Mouse (Mus musculus) heart, postnatal 0 days (tissue): ENCODE data around the gene Mbd4. TPM values are rescaled to one million over a fixed set of nuclear protein-coding genes. Genes with fewer than 3 reads are reported as not detected.
A peak's percentile ranks its signal among the peaks of the same experiment; 100 is the strongest.
"Not testable (repeated sequence)": the region's sequence is repeated elsewhere in the genome, so short reads cannot be mapped to it uniquely, and the experiment has no call there.

ENCODE experiments used
- ATAC-seq: fragments of 200-750 bp; cut with Nextera tagmentation; 2 replicates; pipeline ENCODE4 v1.8.0; 2017; ENCODE audit warnings: low read depth, moderate number of reproducible peaks, moderate library complexity; ENCODE audit not compliant: insufficient read depth
- DNase-seq: peaks from one replicate; pipeline ENCODE4 v3.0.0-alpha.2; 2016; ENCODE audit warnings: low spot score
- H3K27ac ChIP-seq: fragments of 300-500 bp; sonication (generic); 2 replicates; pipeline ENCODE4 v1.5.1; 2014; ENCODE audit warnings: low read depth, mild to moderate bottlenecking
- H3K27me3 ChIP-seq: fragments of 300-500 bp; sonication (generic); 2 replicates; pipeline ENCODE4 v1.6.1; 2014; ENCODE audit warnings: low read length, mixed read lengths; ENCODE audit not compliant: control insufficient read depth, insufficient read depth
- H3K36me3 ChIP-seq: fragments of 300-500 bp; sonication (generic); replicated peaks from 2 replicates; pipeline ENCODE4 v1.6.1; 2014; ENCODE audit warnings: low read length, mixed read lengths; ENCODE audit not compliant: control insufficient read depth, insufficient read depth
- H3K4me1 ChIP-seq: fragments of 300-500 bp; sonication (generic); 2 replicates; pipeline ENCODE4 v1.6.1; 2014; ENCODE audit warnings: antibody characterized with exemption; ENCODE audit not compliant: control insufficient read depth, insufficient read depth
- H3K4me2 ChIP-seq: fragments of 300-500 bp; sonication (generic); 2 replicates; pipeline ENCODE4 v1.6.1; 2014; ENCODE audit warnings: low read depth, mild to moderate bottlenecking, low read length, moderate library complexity
- H3K4me3 ChIP-seq: fragments of 300-500 bp; sonication (generic); 2 replicates; pipeline ENCODE4 v1.5.1; 2014; ENCODE audit warnings: low read depth, low read length
- H3K9ac ChIP-seq: fragments of 300-500 bp; sonication (generic); replicated peaks from 2 replicates; pipeline ENCODE4 v1.6.1; 2014; ENCODE audit warnings: low read depth, low read length, mixed read lengths
- H3K9me3 ChIP-seq: fragments of 300-500 bp; sonication (generic); replicated peaks from 2 replicates; pipeline ENCODE4 v1.6.1; 2016; ENCODE audit warnings: low read length; ENCODE audit not compliant: control insufficient read depth
- CTCF ChIP-seq: IDR thresholded peaks from 2 replicates; pipeline ENCODE4 v1.5.1; 2016; ENCODE audit warnings: antibody characterized with exemption, control low read depth, low read depth
- EP300 ChIP-seq: IDR thresholded peaks from 2 replicates; pipeline ENCODE4 v1.6.1; 2016; ENCODE audit warnings: antibody characterized with exemption, low read depth
- WGBS: fragments of 180-500 bp; shearing (Covaris S2); extraction: QIAGEN DNeasy Blood & Tissue Kit; methylation state at CpG from one replicate; pipeline ENCODE4 v1.1.7; 2014; 5-methylcytosine and 5-hydroxymethylcytosine counted together
- polyA plus RNA-seq: library from polyadenylated mRNA; unstranded; fragments of >200 nt; fragmentation: Nextera tagmentation; extraction: Ambion mirVana; gene quantifications from 2 replicates; pipeline ENCODE4 v1.2.1, GENCODE M21; 2015
- total RNA-seq: library from RNA; depleted of rRNA; stranded (reverse); fragments of >200 nt; gene quantifications from 2 replicates; pipeline ENCODE4 v1.2.3, GENCODE M21; 2014; ENCODE audit warnings: low replicate concordance

Mbd4 gene
- total and polyA plus RNA-seq, 2 experiments from 2014 or later: 1.5 to 3.4 TPM

- no peak for DNase-seq
Observed at GRCm38 (mm10) chr6:115878694-115879093, 25.5 kb upstream of the Mbd4 start.

GRCm38 (mm10) chr6:115877239-115877638, 24.1 kb upstream of the Mbd4 start:
- DNase-seq: no peak
- Histone ChIP-seq H3K36me3 (peaks cover 9% of the 10 kb centered on the region; the same call in 1 of the 2 replicates), H3K4me3 (no peak overlapping the region), H3K4me2 (no peak overlapping the region), H3K9me3 (no peaks in the 10 kb centered on the region), H3K9ac (no peak overlapping the region), H3K4me1 (no peaks in the 10 kb centered on the region), H3K27me3 (no peaks in the 10 kb centered on the region), H3K27ac (no peak overlapping the region)
- TF ChIP-seq EP300 (no peak), CTCF (no peak)
- 80% methylated on average over 2 of the region's 2 CpGs for WGBS
- ATAC-seq: no peak

More at GRCm38 (mm10) chr6:115878694-115879093, 25.5 kb upstream of the Mbd4 start:
- H3K4me2 ChIP-seq: no peak overlapping the region
- H3K36me3 ChIP-seq: peaks cover 9% of the 10 kb centered on the region; the same call in 1 of the 2 replicates
- H3K9me3 ChIP-seq: no peaks in the 10 kb centered on the region
- 54% methylated on average over 6 of the region's 6 CpGs for WGBS
- no peak for ATAC-seq
- TF ChIP-seq CTCF (no peak), EP300 (no peak)
- no peak overlapping the region for H3K4me3 ChIP-seq
- H3K9ac ChIP-seq: no peak overlapping the region
- H3K27me3 ChIP-seq: no peaks in the 10 kb centered on the region
- no peaks in the 10 kb centered on the region for H3K4me1 ChIP-seq
- peak overlapping the region; percentile 39; the same call in 1 of the 2 replicates for H3K27ac ChIP-seq

- H3K4me2 ChIP-seq, H3K27ac ChIP-seq, DNase-seq, H3K4me1 ChIP-seq, H3K4me3 ChIP-seq, H3K9ac ChIP-seq, H3K9me3 ChIP-seq, H3K27me3 ChIP-seq, H3K36me3 ChIP-seq: not testable (repeated sequence)
- ATAC-seq: peak; percentile 79
- WGBS: no CpG with 5 or more reads among the region's 3 CpGs
Observed at GRCm38 (mm10) chr6:115871318-115871717, 18.1 kb upstream of the Mbd4 start.

GRCm38 (mm10) chr6:115867157-115867556, 14.0 kb upstream of the Mbd4 start:
- H3K4me2 ChIP-seq, H3K27ac ChIP-seq, DNase-seq, H3K4me1 ChIP-seq, H3K9ac ChIP-seq, H3K9me3 ChIP-seq, H3K27me3 ChIP-seq, H3K4me3 ChIP-seq, H3K36me3 ChIP-seq: not testable (repeated sequence)
- WGBS: no CpG with 5 or more reads among the region's 3 CpGs
- ATAC-seq: peak; percentile 66

- Histone ChIP-seq H3K27me3 (no peaks in the 10 kb centered on the region), H3K4me3 (no peak overlapping the region), H3K4me2 (no peak overlapping the region), H3K9me3 (no peaks in the 10 kb centered on the region), H3K27ac (no peak overlapping the region), H3K36me3 (0 out of 2 replicates have a peak, but pooled peaks cover 7% of the 10 kb centered on the region), H3K9ac (no peak overlapping the region), H3K4me1 (no peaks in the 10 kb centered on the region)
- 98% methylated on average over 4 of the region's 4 CpGs for WGBS
- TF ChIP-seq EP300 (no peak), CTCF (no peak)
- DNase-seq (no peak), ATAC-seq (no peak)
Observed at GRCm38 (mm10) chr6:115865246-115865645, 12.1 kb upstream of the Mbd4 start.

GRCm38 (mm10) chr6:115863340-115863841, 10.2 kb upstream of the Mbd4 start:
- Histone ChIP-seq H3K27ac (peak overlapping the region; percentile 4; the same call in 1 of the 2 replicates), H3K4me3 (no peak overlapping the region), H3K9me3 (no peaks in the 10 kb centered on the region), H3K36me3 (0 out of 2 replicates have a peak, but pooled peaks cover 7% of the 10 kb centered on the region), H3K9ac (no peak overlapping the region), H3K4me1 (no peaks in the 10 kb centered on the region; the same call in 1 of the 2 replicates), H3K27me3 (no peaks in the 10 kb centered on the region), H3K4me2 (no peak overlapping the region)
- 42% methylated on average over 7 of the region's 7 CpGs for WGBS
- no peak for TF ChIP-seq EP300
- no peak for TF ChIP-seq CTCF
- ATAC-seq (peak; percentile 9; the same call in 1 of the 2 replicates), DNase-seq (no peak)
